Mouse (Mus musculus) testis, adult 2 months (tissue): Measurements from ENCODE around the gene Zfp113.

Experiments
- CTCF ChIP-seq: fragments of 200-500 bp; IDR thresholded peaks from 2 replicates; pipeline ENCODE4 v1.5.1; 2012; ENCODE audit warnings: low read depth, mild to moderate bottlenecking, inconsistent platforms, low read length, moderate library complexity; ENCODE audit not compliant: control insufficient read depth, insufficient read depth, insufficient replicate concordance
- POLR2A ChIP-seq: fragments of 200-500 bp; IDR thresholded peaks from 2 replicates; pipeline ENCODE4 v1.6.1; 2012; ENCODE audit warnings: low read depth, mild to moderate bottlenecking, inconsistent platforms, low read length, moderate library complexity; ENCODE audit not compliant: control insufficient read depth

DNA sequence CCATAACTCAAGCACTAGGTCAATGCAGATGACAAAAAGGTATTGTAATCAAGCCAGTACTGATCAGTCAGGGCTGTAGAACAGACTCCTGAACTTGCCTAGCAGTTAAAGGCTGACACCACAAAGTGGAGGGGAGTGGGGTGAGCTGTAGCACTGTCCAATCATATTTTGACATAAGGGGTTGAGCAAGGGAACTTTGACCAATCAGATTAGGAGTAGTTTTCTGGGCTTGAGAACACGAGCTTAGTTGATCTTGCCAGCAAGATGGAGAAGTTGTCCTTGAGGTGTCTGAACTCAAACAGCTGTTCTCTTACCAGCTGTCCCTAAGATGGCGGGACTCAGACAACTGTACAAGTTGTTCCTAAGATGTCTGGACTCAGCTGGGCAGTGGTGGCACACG is 17.7 kb upstream of the Zfp113 start:
- TF ChIP-seq CTCF (no peak), POLR2A (no peak)
